In the genomic region with DNA sequence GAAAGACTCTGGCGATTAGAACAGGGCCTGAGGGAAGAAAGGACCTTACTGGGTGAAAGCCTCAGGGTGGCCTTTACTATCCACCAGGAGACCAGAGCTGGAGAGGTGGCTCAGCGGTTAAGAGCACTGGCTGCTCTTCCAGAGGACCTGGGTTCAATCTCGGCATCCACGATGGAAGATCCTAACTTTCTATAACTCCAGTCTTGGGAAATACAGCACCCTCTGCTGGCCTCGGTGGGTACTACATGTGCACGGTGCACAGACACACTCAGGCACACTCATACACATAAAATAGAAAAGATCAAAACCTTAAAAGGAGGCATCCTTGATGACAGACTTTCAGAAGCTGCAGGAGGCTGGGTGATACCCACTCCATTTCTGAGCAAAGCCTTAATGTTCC, we compare ENCODE assay signal across 10 mouse cellular contexts. TPM values are rescaled to one million over a fixed set of nuclear protein-coding genes. Genes with fewer than 3 reads are reported as not detected.
DNase-seq lines count a peak whose midpoint lies in the region; ATAC-seq and TF ChIP-seq lines count a peak whose summit lies in the region.
"Had no signal": no experiment of that assay in that cellular context is flagged by ENCODE, and none has a peak within 500 bp of the region (broad histone marks: within the 10 kb centered on the region; RNA-seq: fewer than 3 reads in every experiment).

No protein-coding gene starts in this region.

- intact Hi-C loops in left cerebral cortex, adult 2 months (cut with DNase I) = no loop called here
- intact Hi-C loops in left cerebral cortex, postnatal 36 days (cut with DNase I) = no loop called here

- ATAC-seq in limb, embryonic 11.5 days (ENCODE audit: insufficient number of reproducible peaks, low FRiP score, low TSS enrichment, low read depth) = no peak

- H3K4me1 ChIP-seq in cerebellum, adult 2 months (ENCODE audit: control insufficient read depth, insufficient read depth, low read length) = peaks cover 25% of the 10 kb centered on the region
- H3K4me1 ChIP-seq in MEL (ENCODE audit: control insufficient read depth in 1 of 2, insufficient read depth in 2 of 2, low read length in 2 of 2) = no peaks in the 10 kb centered on the region
- H3K4me1 ChIP-seq in limb, embryonic 11.5 days (ENCODE audit: control insufficient read depth, insufficient read depth, low read length) = no peaks in the 10 kb centered on the region

- no peak for TF ChIP-seq POLR2A in cerebellum, adult 2 months (IDR thresholded peaks at IDR 0.05; ENCODE audit: borderline replicate concordance, insufficient read depth, low read length)
- TF ChIP-seq POLR2A in MEL (IDR thresholded peaks at IDR 0.05; ENCODE audit: control insufficient read depth in 1 of 2, insufficient read depth in 1 of 2, low read depth in 1 of 2, low read length in 2 of 2, poor library complexity in 1 of 2) = no peak

- H3K27ac ChIP-seq in cerebellum, adult 2 months (ENCODE audit: insufficient read depth, low read length) = no peak overlapping the region
- no peak overlapping the region for H3K27ac ChIP-seq in left cerebral cortex, adult 2 months
- H3K27ac ChIP-seq in MEL (ENCODE audit: control insufficient read depth, low read depth, low read length) = no peak overlapping the region
- no peak overlapping the region for H3K27ac ChIP-seq in limb, embryonic 11.5 days (replicated peaks; ENCODE audit: low read depth, low read length)

- peak; percentile 30 for TF ChIP-seq RAD21 in MEL (IDR thresholded peaks at IDR 0.05; ENCODE audit: low read depth, low read length)

- H3K27me3 ChIP-seq in cerebellum, adult 2 months (ENCODE audit: control insufficient read depth, insufficient read depth, low read length) = no peaks in the 10 kb centered on the region
- H3K27me3 ChIP-seq in MEL (ENCODE audit: control insufficient read depth in 1 of 2, insufficient read depth in 2 of 2, low read length in 2 of 2) = peaks cover 0 to 2% of the 10 kb centered on the region in 2 experiments; a peak in 1 of 4 replicates
- H3K27me3 ChIP-seq in limb, embryonic 11.5 days (ENCODE audit: control insufficient read depth, insufficient read depth, low read length) = peaks cover 11% of the 10 kb centered on the region

- no peak for TF ChIP-seq EP300 in MEL (IDR thresholded peaks at IDR 0.05; ENCODE audit: low read depth in 1 of 2, low read length in 2 of 2)

- H3K4me2 ChIP-seq in limb, embryonic 11.5 days (ENCODE audit: low read depth, severe bottlenecking) = no peak overlapping the region

- no peak overlapping the region for H3K9ac ChIP-seq in MEL (ENCODE audit: control insufficient read depth, low read depth, low read length, poor library complexity, severe bottlenecking)
- H3K9ac ChIP-seq in limb, embryonic 11.5 days (ENCODE audit: low read length) = no peak overlapping the region

- H3K79me2 ChIP-seq in MEL (ENCODE audit: control insufficient read depth, insufficient read depth, low read length, poor library complexity) = no peaks in the 10 kb centered on the region

- peak; percentile 67 for TF ChIP-seq CTCF in cerebellum, adult 2 months (IDR thresholded peaks at IDR 0.05; ENCODE audit: borderline replicate concordance, insufficient read depth, low read depth, low read length)
- peak; percentile 68 for TF ChIP-seq CTCF in left cerebral cortex, adult 2 months (IDR thresholded peaks at IDR 0.05)
- TF ChIP-seq CTCF in MEL (IDR thresholded peaks at IDR 0.05 in 2 of 3, conservative IDR thresholded peaks at IDR 0.05 in 1 of 3; ENCODE audit: control insufficient read depth in 1 of 3, insufficient read depth in 1 of 3, low read depth in 2 of 3, low read length in 3 of 3, poor library complexity in 1 of 3, severe bottlenecking in 1 of 3) = peak; percentile 77 to 85 (median 78)

- WGBS in cerebellum, adult 2 months = 31% methylated on average over 6 of the region's 6 CpGs
- WGBS in limb, embryonic 11.5 days = 23% methylated on average over 6 of the region's 6 CpGs

- H3K9me3 ChIP-seq in MEL (replicated peaks; ENCODE audit: insufficient read depth, low read length) = no peaks in the 10 kb centered on the region
- no peaks in the 10 kb centered on the region for H3K9me3 ChIP-seq in limb, embryonic 11.5 days (ENCODE audit: control insufficient read depth, low read length)

- peak in 1 of 2 experiments; percentile 62 for DNase-seq in cerebellum, adult 2 months
- DNase-seq in cerebellum, adult 11-12 months = no peak
- no peak for DNase-seq in left cerebral cortex, adult 2 months (ENCODE audit: extremely low spot score in 1 of 2, low spot score in 2 of 2)
- no peak for DNase-seq in left cerebral cortex, postnatal 36 days (ENCODE audit: low spot score in 2 of 2)
- peak; percentile 53 for DNase-seq in MEL (ENCODE audit: low read depth, low spot score)
- peak; percentile 78 for DNase-seq in limb, embryonic 11.5 days (ENCODE audit: low spot score)
- DNase-seq in thymus, postnatal 36 days = peak; percentile 46 to 47
- DNase-seq in frontal cortex, postnatal 36 days (ENCODE audit: low spot score in 2 of 2) = no peak

- no peak overlapping the region for H3K4me3 ChIP-seq in cerebellum, adult 2 months (replicated peaks; ENCODE audit: insufficient read depth, low read depth, low read length)
- no peak overlapping the region for H3K4me3 ChIP-seq in left cerebral cortex, adult 2 months
- no peak overlapping the region for H3K4me3 ChIP-seq in MEL (ENCODE audit: control insufficient read depth in 1 of 2, insufficient read depth in 1 of 2, low read depth in 2 of 2, low read length in 2 of 2)
- H3K4me3 ChIP-seq in limb, embryonic 11.5 days (ENCODE audit: low read depth, low read length) = no peak overlapping the region

- H3K36me3 ChIP-seq in MEL (ENCODE audit: control insufficient read depth in 1 of 2, insufficient read depth in 2 of 2, low read length in 2 of 2) = no peaks in the 10 kb centered on the region
- H3K36me3 ChIP-seq in limb, embryonic 11.5 days (ENCODE audit: control insufficient read depth, insufficient read depth, low read length) = no peaks in the 10 kb centered on the region

TF ChIP-seq in MEL, 35 proteins besides CTCF, POLR2A, EP300 and RAD21:
- TF ChIP-seq BHLHE40 (IDR thresholded peaks at IDR 0.05; ENCODE audit: borderline replicate concordance, low read depth, low read length) = no peak
- peak; percentile 36; the same call in 1 of the 2 replicates for TF ChIP-seq ZC3H11A (IDR thresholded peaks at IDR 0.05; ENCODE audit: low read depth, low read length)
- peak; percentile 79 for TF ChIP-seq SMC3 (IDR thresholded peaks at IDR 0.05; ENCODE audit: low read depth, low read length)

RNA-seq across cellular contexts. Expression of a gene that starts 6.4 kb away (rescaled TPM):
- 20.8 and 22.0 TPM in 2 replicates for polyA plus RNA-seq in cerebellum, adult 2 months (2012; rRNA removed)
- 10 to 100 TPM; 72.7 to 75.9 TPM for total RNA-seq in left cerebral cortex, adult 2 months (2021)
- 10 to 100 TPM; 73.2 to 73.7 TPM for total RNA-seq in left cerebral cortex, postnatal 36 days (2021)
- not detected in 2 replicates for total RNA-seq in MEL (2012; rRNA removed)
- polyA plus RNA-seq in MEL (2012; ENCODE audit: insufficient read depth in 1 of 2, insufficient read length in 2 of 2, low read depth in 1 of 2, low replicate concordance in 2 of 2, missing spikeins in 1 of 2) = not detected
- 0.01 TPM in 1 of 2 replicates, not detected in the other for polyA plus RNA-seq in limb, embryonic 11.5 days (2014; fragmentation: Nextera tagmentation; extraction: Ambion mirVana)
- polyA plus RNA-seq: lung, embryonic 16.5 days had no signal

RNA-seq across cellular contexts. Expression of a gene that starts 16.5 kb away (rescaled TPM):
- polyA plus RNA-seq in cerebellum, adult 2 months (2012; rRNA removed) = 34.3 and 38.6 TPM in 2 replicates
- total RNA-seq in left cerebral cortex, adult 2 months (2021) = 10 to 100 TPM; 38.3 to 42.0 TPM
- 10 to 100 TPM; 40.9 to 41.1 TPM for total RNA-seq in left cerebral cortex, postnatal 36 days (2021)
- total RNA-seq in MEL (2012; rRNA removed) = 59.7 and 78.9 TPM in 2 replicates
- polyA plus RNA-seq in MEL (2012; ENCODE audit: insufficient read depth in 1 of 2, insufficient read length in 2 of 2, low read depth in 1 of 2, low replicate concordance in 2 of 2, missing spikeins in 1 of 2) = 100 to 1,000 TPM in 1 of 2 experiments, not detected in 1; 155 TPM
- 74.7 and 79.0 TPM in 2 replicates for polyA plus RNA-seq in limb, embryonic 11.5 days (2014; fragmentation: Nextera tagmentation; extraction: Ambion mirVana)

RNA-seq across cellular contexts. Expression of a gene that starts 25.7 kb away (rescaled TPM):
- polyA plus RNA-seq in cerebellum, adult 2 months (2012; rRNA removed) = 216 and 242 TPM in 2 replicates
- total RNA-seq in left cerebral cortex, adult 2 months (2021) = 100 to 1,000 TPM; 119 to 120 TPM
- total RNA-seq in left cerebral cortex, postnatal 36 days (2021) = 100 to 1,000 TPM in 1 of 2 experiments, 10 to 100 TPM in 1; 99.7 to 113 TPM
- total RNA-seq in MEL (2012; rRNA removed) = 351 and 459 TPM in 2 replicates
- 100 to 1,000 TPM in 1 of 2 experiments, 10 to 100 TPM in 1; 85.1 to 444 TPM for polyA plus RNA-seq in MEL (2012; ENCODE audit: insufficient read depth in 1 of 2, insufficient read length in 2 of 2, low read depth in 1 of 2, low replicate concordance in 2 of 2, missing spikeins in 1 of 2)
- 110 and 125 TPM in 2 replicates for polyA plus RNA-seq in limb, embryonic 11.5 days (2014; fragmentation: Nextera tagmentation; extraction: Ambion mirVana)

RNA-seq across cellular contexts. Expression of a gene that starts 45.0 kb away (rescaled TPM):
- not detected in 2 replicates for polyA plus RNA-seq in cerebellum, adult 2 months (2012; rRNA removed)
- total RNA-seq in left cerebral cortex, adult 2 months (2021) = 10 to 100 TPM; 20.0 to 28.1 TPM
- 10 to 100 TPM; 13.7 to 17.3 TPM for total RNA-seq in left cerebral cortex, postnatal 36 days (2021)
- not detected in 2 replicates for total RNA-seq in MEL (2012; rRNA removed)
- polyA plus RNA-seq in MEL (2012; ENCODE audit: insufficient read depth in 1 of 2, insufficient read length in 2 of 2, low read depth in 1 of 2, low replicate concordance in 2 of 2, missing spikeins in 1 of 2) = 1 to 10 TPM in 1 of 2 experiments, not detected in 1; 1.9 TPM
- polyA plus RNA-seq in limb, embryonic 11.5 days (2014; fragmentation: Nextera tagmentation; extraction: Ambion mirVana) = not detected in 2 replicates
- polyA plus RNA-seq: gonadal fat pad, adult 2 months; lung, embryonic 16.5 days had no signal

RNA-seq across cellular contexts. Expression of a gene that starts 46.8 kb away (rescaled TPM):
- polyA plus RNA-seq in cerebellum, adult 2 months (2012; rRNA removed) = 18.4 and 19.6 TPM in 2 replicates
- total RNA-seq in left cerebral cortex, adult 2 months (2021) = 10 to 100 TPM; 32.3 to 33.9 TPM
- 10 to 100 TPM; 32.4 to 33.7 TPM for total RNA-seq in left cerebral cortex, postnatal 36 days (2021)
- total RNA-seq in MEL (2012; rRNA removed) = 35.4 and 41.5 TPM in 2 replicates
- 10 to 100 TPM in 1 of 2 experiments, not detected in 1; 34.6 TPM for polyA plus RNA-seq in MEL (2012; ENCODE audit: insufficient read depth in 1 of 2, insufficient read length in 2 of 2, low read depth in 1 of 2, low replicate concordance in 2 of 2, missing spikeins in 1 of 2)
- 33.8 and 36.7 TPM in 2 replicates for polyA plus RNA-seq in limb, embryonic 11.5 days (2014; fragmentation: Nextera tagmentation; extraction: Ambion mirVana)

Comparison
In these comparisons a context has a peak if more than half of its experiments do, and no peak if none do; other contexts are left out.
1. DNase-seq: peak in MEL (single experiment), limb, embryonic 11.5 days (single experiment) and thymus, postnatal 36 days (2 of 2); none in cerebellum, adult 11-12 months (single experiment), left cerebral cortex, adult 2 months (0 of 2), left cerebral cortex, postnatal 36 days (0 of 2) and frontal cortex, postnatal 36 days (0 of 2).
2. RNA of a gene that starts 6.4 kb away (total RNA-seq): 72.7 to 75.9 TPM in left cerebral cortex, adult 2 months and 73.2 to 73.7 TPM in left cerebral cortex, postnatal 36 days; not detected in MEL; every median in the first group is over 10 times any median in the second.
3. Peak in every context shown above with its lines, with median percentiles within 50 percentile points of each other: CTCF ChIP-seq.